In genomic region chr11:119981769-119982168, GRCm38 (mm10) we compare ENCODE assay signal across 24 mouse cellular contexts.
"Had no signal": no experiment of that assay in that cellular context is flagged by ENCODE, and none has a peak within 500 bp of the region (broad histone marks: within the 10 kb centered on the region; RNA-seq: fewer than 3 reads in every experiment).

No protein-coding gene starts in this region.

- H3K9me3 ChIP-seq: heart, embryonic 10.5 days; heart, embryonic 12.5 days; hindbrain, embryonic 10.5 days; hindbrain, embryonic 13.5 days; hindbrain, embryonic 15.5 days; intestine, embryonic 15.5 days; limb, embryonic 10.5 days; limb, embryonic 12.5 days; liver, embryonic 13.5 days had no signal

- H3K4me3 ChIP-seq: gastrocnemius, adult 2 months; heart, embryonic 10.5 days; heart, embryonic 12.5 days; hindbrain, embryonic 10.5 days; hindbrain, embryonic 13.5 days; hindbrain, embryonic 15.5 days; intestine, embryonic 15.5 days; limb, embryonic 10.5 days; limb, embryonic 12.5 days; liver, embryonic 13.5 days had no signal

- H3K4me2 ChIP-seq: heart, embryonic 12.5 days; hindbrain, embryonic 13.5 days; hindbrain, embryonic 15.5 days; intestine, embryonic 15.5 days; limb, embryonic 12.5 days; liver, embryonic 11.5 days; liver, embryonic 13.5 days had no signal

- H3K4me1 ChIP-seq: heart, embryonic 10.5 days; limb, embryonic 10.5 days had no signal

- ATAC-seq: inflammation-experienced regulatory T-cells, adult 6 months; intestine, embryonic 15.5 days; intestine, postnatal 0 days had no signal

- H3K27ac ChIP-seq: gastrocnemius, adult 2 months; heart, embryonic 10.5 days; hindbrain, embryonic 10.5 days; hindbrain, embryonic 13.5 days; hindbrain, embryonic 15.5 days; intestine, embryonic 15.5 days; limb, embryonic 10.5 days; limb, embryonic 12.5 days; liver, embryonic 13.5 days had no signal

- H3K36me3 ChIP-seq: hindbrain, embryonic 13.5 days; hindbrain, embryonic 15.5 days had no signal

- H3K27me3 ChIP-seq: heart, embryonic 12.5 days; hindbrain, embryonic 13.5 days; hindbrain, embryonic 15.5 days; intestine, embryonic 15.5 days; limb, embryonic 12.5 days; liver, embryonic 13.5 days had no signal

- DNase-seq: gastrocnemius, adult 2 months; gastrocnemius, postnatal 10 days; gastrocnemius, postnatal 25 days; heart, postnatal 10 days; heart, postnatal 4 days; kidney, adult 18-20 months; kidney, adult 8-10 months; kidney, postnatal 10 days; kidney, postnatal 25 days; kidney, postnatal 4 days; layer of hippocampus, adult 9-11 months; liver; liver, embryonic 13.5 days had no signal

- H3K9ac ChIP-seq: heart, embryonic 12.5 days; hindbrain, embryonic 13.5 days; hindbrain, embryonic 15.5 days; intestine, embryonic 15.5 days; liver, embryonic 13.5 days had no signal
